Comparison of ENCODE assay signal across 15 mouse cellular contexts in genomic region chr15:62042924-62043504, GRCm38 (mm10).
DNase-seq lines count a peak whose midpoint lies in the region; ATAC-seq and TF ChIP-seq lines count a peak whose summit lies in the region.
"Had no signal": no experiment of that assay in that cellular context is flagged by ENCODE, and none has a peak within 500 bp of the region (broad histone marks: within the 10 kb centered on the region; RNA-seq: fewer than 3 reads in every experiment).

No protein-coding gene starts in this region.

- H3ac ChIP-seq in myocyte (ENCODE audit: control insufficient read depth, insufficient read length): no peak overlapping the region

- no peak overlapping the region for H3K4me2 ChIP-seq in kidney, postnatal 0 days (ENCODE audit: low read length)
- peak overlapping the region; percentile 38 for H3K4me2 ChIP-seq in liver, embryonic 11.5 days
- peak overlapping the region; percentile 87 for H3K4me2 ChIP-seq in myocyte (ENCODE audit: low read depth)
- H3K4me2 ChIP-seq: embryonic facial prominence, embryonic 12.5 days; heart, embryonic 12.5 days; limb, embryonic 13.5 days; midbrain, embryonic 13.5 days had no signal

- no peaks in the 10 kb centered on the region; the same call in 1 of the 2 replicates for H3K36me3 ChIP-seq in kidney, postnatal 0 days (ENCODE audit: insufficient read depth, low read length)
- no peaks in the 10 kb centered on the region; the same call in 1 of the 2 replicates for H3K36me3 ChIP-seq in liver, embryonic 11.5 days (ENCODE audit: control insufficient read depth, insufficient read depth, low read length)
- H3K36me3 ChIP-seq in myocyte (ENCODE audit: control insufficient read depth, insufficient read depth): no peaks in the 10 kb centered on the region
- H3K36me3 ChIP-seq: embryonic facial prominence, embryonic 12.5 days; heart, embryonic 12.5 days; limb, embryonic 13.5 days; midbrain, embryonic 13.5 days had no signal

- WGBS in kidney, postnatal 0 days: 63% methylated on average over 6 of the region's 6 CpGs
- 69% methylated on average over 6 of the region's 6 CpGs for WGBS in bone marrow, adult 2 months
- 50% methylated on average over 6 of the region's 6 CpGs for WGBS in liver, embryonic 11.5 days

- H3K27ac ChIP-seq in kidney, postnatal 0 days: peak overlapping the region; percentile 66; the same call in 1 of the 2 replicates
- peak overlapping the region; percentile 7; the same call in 1 of the 2 replicates for H3K27ac ChIP-seq in bone marrow, adult 2 months (ENCODE audit: control insufficient read depth, insufficient read depth, low read depth, low read length, poor library complexity)
- peak overlapping the region; percentile 49 for H3K27ac ChIP-seq in liver, embryonic 11.5 days (ENCODE audit: low read depth, low read length)
- H3K27ac ChIP-seq: embryonic facial prominence, embryonic 12.5 days; limb, embryonic 13.5 days; midbrain, embryonic 13.5 days had no signal

- no peaks in the 10 kb centered on the region for H3K9me3 ChIP-seq in kidney, postnatal 0 days (replicated peaks; ENCODE audit: low read length)
- H3K9me3 ChIP-seq in liver, embryonic 11.5 days (ENCODE audit: control insufficient read depth, low read length): no peaks in the 10 kb centered on the region
- H3K9me3 ChIP-seq: embryonic facial prominence, embryonic 12.5 days; heart, embryonic 12.5 days; limb, embryonic 13.5 days; midbrain, embryonic 13.5 days had no signal

- TF ChIP-seq POLR2A in bone marrow, adult 2 months (IDR thresholded peaks at IDR 0.05; ENCODE audit: borderline replicate concordance, control insufficient read depth, low read depth, low read length): no peak
- TF ChIP-seq POLR2A in myocyte (IDR thresholded peaks at IDR 0.05; ENCODE audit: insufficient read length, low read depth): no peak

- no peak overlapping the region for H3K4me3 ChIP-seq in kidney, postnatal 0 days (replicated peaks; ENCODE audit: low read depth, low read length)
- no peak overlapping the region for H3K4me3 ChIP-seq in bone marrow, adult 2 months (replicated peaks; ENCODE audit: control insufficient read depth, low read depth, low read length)
- no peak overlapping the region for H3K4me3 ChIP-seq in liver, embryonic 11.5 days (ENCODE audit: low read depth, low read length)
- H3K4me3 ChIP-seq in myocyte: no peak overlapping the region
- H3K4me3 ChIP-seq: embryonic facial prominence, embryonic 12.5 days; heart, embryonic 12.5 days; limb, embryonic 13.5 days; midbrain, embryonic 13.5 days had no signal

- no peak for DNase-seq in kidney, postnatal 0 days (ENCODE audit: low spot score)
- DNase-seq in kidney, postnatal 14 days: no peak
- DNase-seq in liver, embryonic 11.5 days (ENCODE audit: low spot score): no peak
- DNase-seq in frontal cortex, postnatal 14 days (ENCODE audit: low spot score in 2 of 2): no peak
- DNase-seq in layer of hippocampus, adult 8-10 months (ENCODE audit: low spot score in 2 of 2): no peak
- no peak for DNase-seq in adrenal gland, adult 8-10 months
- DNase-seq: gastrocnemius, postnatal 10 days; heart, postnatal 4 days; thymus, postnatal 14 days had no signal

- H3K27me3 ChIP-seq in kidney, postnatal 0 days (ENCODE audit: insufficient read depth, low read length): no peaks in the 10 kb centered on the region
- H3K27me3 ChIP-seq in liver, embryonic 11.5 days (replicated peaks; ENCODE audit: control insufficient read depth, insufficient read depth, low read length): no peaks in the 10 kb centered on the region
- no peaks in the 10 kb centered on the region for H3K27me3 ChIP-seq in myocyte (ENCODE audit: control insufficient read depth, insufficient read depth, insufficient read length)
- H3K27me3 ChIP-seq: embryonic facial prominence, embryonic 12.5 days; heart, embryonic 12.5 days; limb, embryonic 13.5 days had no signal

- H3K9ac ChIP-seq in kidney, postnatal 0 days (ENCODE audit: low read depth, low read length): no peak overlapping the region
- H3K9ac ChIP-seq in liver, embryonic 11.5 days (ENCODE audit: low read depth, low read length): peak overlapping the region; percentile 14; the same call in 1 of the 2 replicates
- H3K9ac ChIP-seq: embryonic facial prominence, embryonic 12.5 days; heart, embryonic 12.5 days; limb, embryonic 13.5 days; midbrain, embryonic 13.5 days had no signal

- no peak for ATAC-seq in kidney, postnatal 0 days (replicated peaks; ENCODE audit: low FRiP score, low read depth)
- ATAC-seq in liver, embryonic 11.5 days (replicated peaks; ENCODE audit: low FRiP score): peak; percentile 49; the same call in 1 of the 2 replicates
- ATAC-seq: midbrain, embryonic 13.5 days had no signal

- TF ChIP-seq CTCF in kidney, postnatal 0 days (IDR thresholded peaks at IDR 0.05; ENCODE audit: low read depth): no peak
- no peak for TF ChIP-seq CTCF in bone marrow, adult 2 months (IDR thresholded peaks at IDR 0.05; ENCODE audit: control insufficient read depth, insufficient read depth, low read length)

- 0 out of 2 replicates have a peak, but pooled peaks cover 3% of the 10 kb centered on the region for H3K4me1 ChIP-seq in kidney, postnatal 0 days (replicated peaks; ENCODE audit: insufficient read depth, low read length)
- no peaks in the 10 kb centered on the region; the same call in 1 of the 2 replicates for H3K4me1 ChIP-seq in bone marrow, adult 2 months (ENCODE audit: control insufficient read depth, insufficient read depth, low read length)
- peaks cover 55% of the 10 kb centered on the region for H3K4me1 ChIP-seq in liver, embryonic 11.5 days (replicated peaks; ENCODE audit: control insufficient read depth, insufficient read depth, low read length)

- H3K79me2 ChIP-seq in myocyte (ENCODE audit: control insufficient read depth, insufficient read depth): peaks cover 94% of the 10 kb centered on the region

TF ChIP-seq in myocyte, 11 proteins besides CTCF, POLR2A, EP300 and RAD21:
- TF ChIP-seq SRF (IDR thresholded peaks at IDR 0.05; ENCODE audit: control insufficient read depth, insufficient read length, low read depth): no peak
- no peak for TF ChIP-seq TCF12 (IDR thresholded peaks at IDR 0.05; ENCODE audit: insufficient read depth, poor library complexity, severe bottlenecking)
- no peak for TF ChIP-seq POLR2AphosphoS2 (IDR thresholded peaks at IDR 0.05; ENCODE audit: insufficient read length, low read depth)
- no peak for TF ChIP-seq USF1 (IDR thresholded peaks at IDR 0.05; ENCODE audit: low read depth)
- TF ChIP-seq MAX (IDR thresholded peaks at IDR 0.05; ENCODE audit: low read depth): no peak
- no peak for TF ChIP-seq REST (IDR thresholded peaks at IDR 0.05; ENCODE audit: insufficient read depth, insufficient read length)
- no peak for TF ChIP-seq MYOG (IDR thresholded peaks at IDR 0.05; ENCODE audit: control insufficient read depth in 1 of 3, insufficient read depth in 1 of 3, insufficient read length in 2 of 3, low read depth in 2 of 3)
- no peak for TF ChIP-seq E2F4 (IDR thresholded peaks at IDR 0.05; ENCODE audit: insufficient read depth)
- TF ChIP-seq TCF3 (IDR thresholded peaks at IDR 0.05; ENCODE audit: insufficient read length, low read depth): no peak
- no peak for TF ChIP-seq CEBPB (IDR thresholded peaks at IDR 0.05; ENCODE audit: insufficient read depth, poor library complexity, severe bottlenecking)
- TF ChIP-seq MYOD1 (IDR thresholded peaks at IDR 0.05; ENCODE audit: control insufficient read depth in 1 of 3, insufficient read length in 2 of 3, low read depth in 2 of 3): no peak

Comparison
In these comparisons a context has a peak if more than half of its experiments do, and no peak if none do; other contexts are left out.
1. H3K27ac ChIP-seq: peak in every context shown above with its lines; median percentile 66 in kidney, postnatal 0 days; 49 in liver, embryonic 11.5 days; 7 in bone marrow, adult 2 months.